Mouse (Mus musculus): ENCODE measurements at regions not wholly inside any gene's neighbourhood (a gene's known extent, or its start where the extent isn't known, plus 50 kb on each side); places are given as distances from the start of the nearest gene placed in this dataset.

DNA sequence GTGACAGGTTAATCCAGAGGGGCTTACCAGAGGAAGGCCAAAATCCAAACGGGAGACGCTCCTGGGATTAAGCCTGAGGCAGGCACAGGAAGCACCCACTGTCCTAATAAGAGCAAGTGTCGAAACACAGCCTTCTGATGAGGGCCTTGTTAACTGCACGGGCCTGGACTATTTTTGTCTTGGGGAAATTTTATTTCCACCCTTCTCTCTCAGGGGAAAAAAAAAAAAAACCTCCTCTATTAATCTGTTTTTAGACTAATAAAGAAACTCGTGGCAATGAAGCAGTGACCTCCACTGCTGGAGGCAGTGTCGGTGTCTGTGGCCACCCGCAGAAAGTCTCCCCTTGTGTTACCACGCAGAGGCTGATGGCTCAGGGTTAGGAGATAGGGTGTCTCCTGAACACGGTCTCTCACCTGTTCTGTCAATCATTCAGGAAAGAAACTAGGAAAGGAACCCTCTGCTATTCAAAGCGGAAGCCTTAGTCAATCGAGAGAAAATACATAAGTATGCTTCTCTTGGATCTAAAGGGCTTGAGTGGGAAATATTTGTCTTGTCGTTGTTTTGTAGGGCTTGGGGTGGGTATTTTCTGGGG, 330.6 kb downstream of the Bcor start:
- no peak overlapping the region for H3K4me2 ChIP-seq (ENCODE audit: low read depth, low read length, poor library complexity, severe bottlenecking)
- 61% methylated on average over 12 of the region's 12 CpGs for WGBS
- DNase-seq (ENCODE audit: low spot score) = no peak
- no peak for TF ChIP-seq CTCF (IDR thresholded peaks at IDR 0.05)
- no peaks in the 10 kb centered on the region for H3K9me3 ChIP-seq (ENCODE audit: low read length)
- H3K4me3 ChIP-seq (ENCODE audit: low read depth, low read length) = no peak overlapping the region
- no peaks in the 10 kb centered on the region for H3K27me3 ChIP-seq (ENCODE audit: insufficient read depth, low read length)
- no peak overlapping the region for H3K27ac ChIP-seq (ENCODE audit: low read depth, low read length)
- no peaks in the 10 kb centered on the region for H3K36me3 ChIP-seq (ENCODE audit: insufficient read depth, low read length)
- H3K9ac ChIP-seq (replicated peaks; ENCODE audit: low read length, poor library complexity, severe bottlenecking) = no peak overlapping the region
- ATAC-seq (ENCODE audit: low FRiP score) = no peak
- no peaks in the 10 kb centered on the region for H3K4me1 ChIP-seq (ENCODE audit: insufficient read depth, low read length)

DNA sequence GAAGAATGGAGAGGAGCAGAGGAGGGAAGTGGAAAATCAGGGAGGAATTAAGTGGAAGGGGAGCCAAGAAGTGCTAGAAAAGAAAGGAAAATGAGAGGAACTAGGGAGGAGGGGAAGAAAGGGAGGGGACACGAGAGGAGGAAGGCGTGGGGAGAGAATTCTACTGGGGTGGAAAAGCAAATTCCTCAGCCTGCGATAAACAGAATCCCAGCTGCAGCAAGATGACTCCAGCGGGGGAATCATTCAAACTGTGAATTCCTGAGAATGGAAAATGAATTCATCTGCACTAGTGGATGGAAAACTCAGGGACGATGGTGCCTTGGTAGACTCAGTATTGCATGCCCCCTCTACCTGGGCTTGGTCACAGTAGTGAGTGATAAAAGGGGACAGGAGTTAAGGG, 322.6 kb downstream of the Bcor start:
- H3K27me3 ChIP-seq (ENCODE audit: insufficient read depth, low read length) = no peaks in the 10 kb centered on the region
- WGBS = 53% methylated on average over 5 of the region's 5 CpGs
- H3K27ac ChIP-seq (ENCODE audit: low read depth, low read length) = no peak overlapping the region
- no peak overlapping the region for H3K9ac ChIP-seq (replicated peaks; ENCODE audit: low read length, poor library complexity, severe bottlenecking)
- ATAC-seq (ENCODE audit: low FRiP score) (no peak), DNase-seq (ENCODE audit: low spot score) (no peak)
- H3K4me3 ChIP-seq (ENCODE audit: low read depth, low read length) = no peak overlapping the region
- no peak for TF ChIP-seq CTCF (IDR thresholded peaks at IDR 0.05)
- H3K9me3 ChIP-seq (ENCODE audit: low read length) = no peaks in the 10 kb centered on the region
- H3K4me1 ChIP-seq (ENCODE audit: insufficient read depth, low read length) = no peaks in the 10 kb centered on the region
- H3K4me2 ChIP-seq (ENCODE audit: low read depth, low read length, poor library complexity, severe bottlenecking) = no peak overlapping the region
- no peaks in the 10 kb centered on the region for H3K36me3 ChIP-seq (ENCODE audit: insufficient read depth, low read length)

DNA sequence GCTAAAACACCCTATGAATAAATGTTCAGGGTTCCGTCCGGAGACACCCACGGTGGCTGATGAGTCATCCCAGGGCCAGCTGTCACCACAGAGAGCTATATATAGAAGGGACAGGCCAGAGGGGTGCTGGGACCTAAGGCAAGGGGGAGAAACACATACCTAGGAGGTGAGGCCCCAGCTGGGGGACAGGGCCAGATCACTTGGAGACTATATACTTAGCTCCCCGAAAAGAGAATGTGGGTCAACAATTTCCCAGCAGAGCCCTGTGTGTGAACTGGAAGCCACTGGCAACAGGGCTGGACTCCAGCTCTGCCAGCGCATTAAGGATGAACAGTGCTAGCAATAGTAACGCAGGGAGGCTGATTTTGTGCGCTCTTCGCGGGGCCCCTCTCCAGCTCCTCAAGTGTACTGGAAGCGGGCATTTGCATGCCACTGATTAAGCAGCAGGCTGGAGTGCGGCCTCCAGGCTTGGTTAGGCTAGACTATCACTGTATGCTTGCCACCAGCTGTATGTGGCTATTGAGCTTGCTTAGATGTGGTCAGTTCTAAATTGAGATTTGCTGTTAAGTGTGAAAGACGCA, 320.4 kb downstream of the Bcor start:
- Histone ChIP-seq H3K36me3 (ENCODE audit: insufficient read depth, low read length) (no peaks in the 10 kb centered on the region), H3K9ac (replicated peaks; ENCODE audit: low read length, poor library complexity, severe bottlenecking) (no peak overlapping the region), H3K4me1 (ENCODE audit: insufficient read depth, low read length) (no peaks in the 10 kb centered on the region), H3K27ac (ENCODE audit: low read depth, low read length) (no peak overlapping the region), H3K4me2 (ENCODE audit: low read depth, low read length, poor library complexity, severe bottlenecking) (no peak overlapping the region), H3K9me3 (ENCODE audit: low read length) (no peaks in the 10 kb centered on the region), H3K27me3 (ENCODE audit: insufficient read depth, low read length) (no peaks in the 10 kb centered on the region), H3K4me3 (ENCODE audit: low read depth, low read length) (no peak overlapping the region)
- TF ChIP-seq CTCF (IDR thresholded peaks at IDR 0.05) = no peak
- ATAC-seq (ENCODE audit: low FRiP score) (no peak), DNase-seq (ENCODE audit: low spot score) (no peak)
- WGBS = 60% methylated on average over 12 of the region's 12 CpGs

DNA sequence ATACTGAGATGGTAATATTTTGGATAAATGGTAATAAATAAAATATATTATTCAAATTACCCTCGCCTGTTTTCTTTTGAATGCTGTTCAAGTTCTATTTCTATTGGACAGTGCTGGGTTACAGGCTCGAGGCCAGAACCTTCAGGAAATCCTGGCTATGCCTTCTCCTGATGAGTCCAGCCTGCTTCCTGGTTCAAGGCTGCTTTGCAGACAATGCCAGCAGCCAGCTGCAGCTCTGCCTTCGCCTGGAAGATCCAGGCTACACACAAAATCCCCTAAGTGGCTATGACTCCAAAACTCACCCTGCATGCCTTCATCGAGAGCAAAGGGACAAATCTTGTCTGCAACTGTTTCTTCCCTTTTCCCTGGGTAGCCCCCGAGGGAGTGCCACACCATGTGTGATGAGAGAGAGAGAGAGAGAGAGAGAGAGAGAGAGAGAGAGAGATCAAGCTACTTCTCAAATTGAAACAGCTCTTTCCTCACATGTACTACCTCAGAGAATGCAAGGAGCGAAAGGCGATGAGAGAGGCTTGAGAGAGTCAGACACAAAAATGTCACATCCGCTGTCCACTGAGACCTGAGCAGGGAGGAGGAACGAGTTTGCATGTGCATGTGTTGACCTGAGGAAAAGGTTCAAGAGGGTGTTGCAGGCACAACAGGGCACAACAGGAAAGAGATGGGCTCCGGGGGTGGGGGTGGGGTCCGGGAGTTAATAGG, 319.7 kb downstream of the Bcor start:
- no peak for DNase-seq (ENCODE audit: low spot score)
- no peak for ATAC-seq (ENCODE audit: low FRiP score)
- no peak overlapping the region for H3K27ac ChIP-seq (ENCODE audit: low read depth, low read length)
- TF ChIP-seq CTCF (IDR thresholded peaks at IDR 0.05) = no peak
- H3K27me3 ChIP-seq (ENCODE audit: insufficient read depth, low read length) = no peaks in the 10 kb centered on the region
- H3K4me2 ChIP-seq (ENCODE audit: low read depth, low read length, poor library complexity, severe bottlenecking) = no peak overlapping the region
- H3K36me3 ChIP-seq (ENCODE audit: insufficient read depth, low read length) = no peaks in the 10 kb centered on the region
- H3K9me3 ChIP-seq (ENCODE audit: low read length) = no peaks in the 10 kb centered on the region
- no peaks in the 10 kb centered on the region for H3K4me1 ChIP-seq (ENCODE audit: insufficient read depth, low read length)
- no peak overlapping the region for H3K9ac ChIP-seq (replicated peaks; ENCODE audit: low read length, poor library complexity, severe bottlenecking)
- no peak overlapping the region for H3K4me3 ChIP-seq (ENCODE audit: low read depth, low read length)
- 55% methylated on average over 11 of the region's 11 CpGs for WGBS

DNA sequence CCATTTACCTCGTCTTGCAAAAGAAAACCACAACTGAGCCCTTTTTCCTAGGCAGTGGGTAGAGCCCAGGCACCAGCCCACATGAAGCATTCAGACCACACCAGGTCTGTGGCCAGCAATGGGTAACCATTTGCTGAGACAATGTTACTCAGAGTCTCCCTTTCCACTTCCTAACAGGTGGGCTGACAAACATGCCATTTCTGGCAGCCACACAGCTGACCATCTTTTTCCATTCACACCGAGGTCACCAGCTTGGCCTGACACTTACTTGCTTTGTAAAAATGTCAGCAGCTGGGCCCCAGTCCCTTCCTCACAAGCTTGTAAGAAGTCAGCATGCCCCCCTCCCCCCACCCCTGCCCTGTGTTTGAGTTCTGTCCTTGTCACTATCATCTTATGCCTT, 314.6 kb downstream of the Bcor start:
- Histone ChIP-seq H3K27me3 (ENCODE audit: insufficient read depth, low read length) (no peaks in the 10 kb centered on the region), H3K4me2 (ENCODE audit: low read depth, low read length, poor library complexity, severe bottlenecking) (no peak overlapping the region), H3K27ac (ENCODE audit: low read depth, low read length) (no peak overlapping the region), H3K4me1 (ENCODE audit: insufficient read depth, low read length) (no peaks in the 10 kb centered on the region), H3K9ac (replicated peaks; ENCODE audit: low read length, poor library complexity, severe bottlenecking) (no peak overlapping the region), H3K36me3 (ENCODE audit: insufficient read depth, low read length) (no peaks in the 10 kb centered on the region), H3K4me3 (ENCODE audit: low read depth, low read length) (no peak overlapping the region), H3K9me3 (ENCODE audit: low read length) (no peaks in the 10 kb centered on the region)
- no peak for ATAC-seq (ENCODE audit: low FRiP score)
- no peak for TF ChIP-seq CTCF (IDR thresholded peaks at IDR 0.05)
- DNase-seq (ENCODE audit: low spot score) = no peak
- WGBS = 94% methylated on average over 2 of the region's 2 CpGs

DNA sequence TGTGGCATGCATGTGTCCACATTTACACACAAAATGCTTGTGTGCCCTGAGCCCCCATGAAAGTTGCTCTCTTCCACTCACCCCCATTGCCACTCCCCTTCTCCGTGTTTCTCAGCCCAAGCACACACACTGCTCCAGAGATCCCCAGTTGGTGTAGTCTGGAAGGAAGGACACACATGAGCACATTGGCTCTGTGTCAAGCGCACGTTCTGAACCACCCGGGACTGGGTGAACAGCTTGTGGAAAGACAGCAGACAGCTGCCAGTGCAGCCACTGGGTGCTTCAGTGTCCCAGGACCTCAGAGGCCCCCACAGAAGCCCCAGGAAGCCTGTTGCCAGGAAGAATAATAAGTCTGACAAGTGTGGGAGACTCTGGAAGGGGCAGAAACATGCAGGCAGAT, 304.2 kb downstream of the Bcor start:
- Histone ChIP-seq H3K9ac (replicated peaks; ENCODE audit: low read length, poor library complexity, severe bottlenecking) (no peak overlapping the region), H3K4me2 (ENCODE audit: low read depth, low read length, poor library complexity, severe bottlenecking) (no peak overlapping the region), H3K4me3 (ENCODE audit: low read depth, low read length) (no peak overlapping the region), H3K27me3 (ENCODE audit: insufficient read depth, low read length) (no peaks in the 10 kb centered on the region), H3K4me1 (ENCODE audit: insufficient read depth, low read length) (no peaks in the 10 kb centered on the region), H3K27ac (ENCODE audit: low read depth, low read length) (no peak overlapping the region), H3K36me3 (ENCODE audit: insufficient read depth, low read length) (no peaks in the 10 kb centered on the region), H3K9me3 (ENCODE audit: low read length) (no peaks in the 10 kb centered on the region)
- 67% methylated on average over 4 of the region's 4 CpGs for WGBS
- TF ChIP-seq CTCF (IDR thresholded peaks at IDR 0.05) = no peak
- ATAC-seq (ENCODE audit: low FRiP score) = no peak
- no peak for DNase-seq (ENCODE audit: low spot score)

Data from midbrain, postnatal 0 days (tissue).